Mouse (Mus musculus) heart, embryonic 11.5 days (tissue): ENCODE results near the gene Tinf2. TPM values are rescaled to one million over a fixed set of nuclear protein-coding genes. Genes with fewer than 3 reads are reported as not detected.

Source experiments
- ATAC-seq: fragments of 200-750 bp; cut with Nextera tagmentation; replicated peaks from 2 replicates; pipeline ENCODE4 v1.8.0; 2017; ENCODE audit warnings: moderate library complexity; ENCODE audit not compliant: insufficient number of reproducible peaks, low FRiP score, low TSS enrichment
- H3K27ac ChIP-seq: fragments of 300-500 bp; sonication (generic); 2 replicates; pipeline ENCODE4 v1.5.1; 2014; ENCODE audit warnings: mild to moderate bottlenecking, low read depth, low read length
- H3K27me3 ChIP-seq: fragments of 300-500 bp; sonication (generic); 2 replicates; pipeline ENCODE4 v1.6.1; 2014; ENCODE audit warnings: mild to moderate bottlenecking, low read length, mixed read lengths; ENCODE audit not compliant: control insufficient read depth, insufficient read depth
- H3K36me3 ChIP-seq: fragments of 300-500 bp; sonication (generic); 2 replicates; pipeline ENCODE4 v1.6.1; 2014; ENCODE audit warnings: mild to moderate bottlenecking, low read length, moderate library complexity, mixed read lengths; ENCODE audit not compliant: control insufficient read depth, insufficient read depth
- H3K4me1 ChIP-seq: fragments of 300-500 bp; sonication (generic); 2 replicates; pipeline ENCODE4 v1.6.1; 2014; ENCODE audit warnings: low read length; ENCODE audit not compliant: control insufficient read depth, insufficient read depth
- H3K4me2 ChIP-seq: fragments of 300-500 bp; sonication (generic); 2 replicates; pipeline ENCODE4 v1.6.1; 2014; ENCODE audit warnings: mild to moderate bottlenecking, moderate library complexity
- H3K4me3 ChIP-seq: fragments of 300-500 bp; sonication (generic); 2 replicates; pipeline ENCODE4 v1.5.1; 2014; ENCODE audit warnings: low read depth, low read length
- H3K9ac ChIP-seq: fragments of 300-500 bp; sonication (generic); 2 replicates; pipeline ENCODE4 v1.6.1; 2014; ENCODE audit warnings: mild to moderate bottlenecking, low read depth, low read length, moderate library complexity
- H3K9me3 ChIP-seq: fragments of 300-500 bp; sonication (generic); replicated peaks from 2 replicates; pipeline ENCODE4 v1.6.1; 2016; ENCODE audit warnings: low read length; ENCODE audit not compliant: control insufficient read depth
- WGBS: fragments of 180-500 bp; shearing (Covaris S2); extraction: QIAGEN DNeasy Blood & Tissue Kit; methylation state at CpG from one replicate; pipeline ENCODE4 v1.1.7; 2014; ENCODE audit not compliant: insufficient replicate concordance; 5-methylcytosine and 5-hydroxymethylcytosine counted together
- polyA plus RNA-seq: library from polyadenylated mRNA; unstranded; fragments of >200 nt; fragmentation: Nextera tagmentation; extraction: Ambion mirVana; gene quantifications from 2 replicates; pipeline ENCODE4 v1.2.1, GENCODE M21; 2014

The Tinf2 gene
- 39.6 and 42.3 TPM in 2 replicates for polyA plus RNA-seq

DNA sequence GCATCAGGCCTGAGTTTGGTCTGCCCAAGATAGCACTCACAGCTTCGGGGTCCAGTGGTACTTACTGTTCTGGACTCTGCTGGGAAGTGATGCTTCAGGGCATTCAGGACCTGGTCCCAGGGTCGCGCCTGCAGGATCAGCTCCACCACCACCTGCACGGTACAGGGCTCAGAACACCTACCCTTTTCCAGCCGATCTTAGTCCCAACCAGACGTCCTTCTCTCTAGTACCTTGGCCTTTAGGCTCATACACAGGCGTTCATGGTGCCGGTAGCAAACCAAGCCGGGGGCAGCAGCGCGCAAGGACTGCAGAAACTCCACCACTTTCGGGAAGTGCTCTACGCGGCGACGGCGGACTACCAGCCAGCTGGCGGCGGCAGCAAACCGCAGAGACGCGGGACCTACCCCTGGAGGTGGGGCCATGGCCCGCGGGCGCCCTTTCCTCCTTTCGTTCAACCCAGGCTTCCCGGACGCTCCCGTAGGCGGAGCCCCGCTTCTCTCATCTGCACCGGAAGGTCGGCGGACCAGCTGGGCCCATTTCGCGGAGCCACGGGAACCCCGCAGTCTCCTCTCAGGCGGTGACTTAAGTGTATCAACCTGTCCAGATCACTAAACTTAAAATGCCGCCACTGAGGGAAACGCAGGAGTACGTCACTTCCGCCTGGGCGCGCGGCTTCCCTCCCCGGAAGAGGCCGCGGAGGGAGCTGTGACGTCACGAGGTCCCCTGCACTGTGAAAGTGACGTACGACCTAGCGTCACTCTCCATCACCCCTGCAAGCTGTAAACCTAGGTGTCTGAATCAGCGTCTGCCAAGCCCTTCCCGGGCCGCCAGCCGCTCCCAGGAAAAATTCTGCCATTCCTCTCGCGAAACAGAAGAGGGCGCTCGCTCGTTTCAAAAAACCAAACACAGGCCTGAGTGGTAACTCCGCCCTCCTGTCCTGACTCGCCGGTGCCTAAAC is at the start of gene Tinf2:
Gene Tinf2, minus strand, starts transcription at position 661 of the 958 bp plus-strand sequence.
- Histone ChIP-seq H3K36me3 (peaks cover 30% of the 10 kb centered on the region), H3K27me3 (no peaks in the 10 kb centered on the region), H3K4me2 (peak within 1 kb of the TSS; percentile 78), H3K4me3 (peak within 1 kb of the TSS; percentile 88), H3K9ac (peak within 1 kb of the TSS; percentile 88), H3K9me3 (no peaks in the 10 kb centered on the region), H3K27ac (peak within 1 kb of the TSS; percentile 89), H3K4me1 (0 out of 2 replicates have a peak, but pooled peaks cover 7% of the 10 kb centered on the region)
- WGBS, result under 1% methylated on average over 64 of the region's 66 CpGs
- peak; percentile 94 for ATAC-seq

GRCm38 (mm10) chr14:55730531-55731032 is 49.0 kb upstream of the Tinf2 start:
- H3K4me1 ChIP-seq, result no peaks in the 10 kb centered on the region
- no peaks in the 10 kb centered on the region; the same call in 1 of the 2 replicates for H3K27me3 ChIP-seq
- no peak overlapping the region for H3K4me3 ChIP-seq
- no peak overlapping the region for H3K27ac ChIP-seq
- H3K9me3 ChIP-seq, result no peaks in the 10 kb centered on the region
- no peak for ATAC-seq
- H3K36me3 ChIP-seq, result no peaks in the 10 kb centered on the region
- H3K4me2 ChIP-seq, result no peak overlapping the region
- 72% methylated on average over 7 of the region's 7 CpGs for WGBS
- no peak overlapping the region for H3K9ac ChIP-seq

DNA sequence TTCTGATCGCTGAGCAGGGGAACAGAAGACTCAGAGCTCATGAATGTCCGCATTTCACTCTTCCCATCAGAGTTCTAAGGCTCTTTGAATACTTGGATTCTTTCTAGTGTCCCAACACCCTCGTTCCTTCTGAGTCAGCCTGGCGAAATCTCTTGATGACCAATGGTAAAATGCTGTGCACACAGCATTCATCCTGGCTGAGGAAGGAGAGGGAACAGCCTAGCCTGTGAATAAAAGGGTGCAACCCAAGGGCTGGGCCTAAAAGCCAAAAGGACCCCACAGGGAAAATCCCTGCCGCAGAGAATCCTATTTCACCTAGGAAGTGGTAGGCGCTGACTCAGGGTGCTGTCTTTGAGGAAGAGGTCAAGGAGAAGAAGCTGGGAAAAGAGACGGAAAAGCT is 48.5 kb upstream of the Tinf2 start:
- Histone ChIP-seq H3K36me3 (no peaks in the 10 kb centered on the region), H3K27ac (no peak overlapping the region), H3K4me1 (no peaks in the 10 kb centered on the region), H3K27me3 (no peaks in the 10 kb centered on the region; the same call in 1 of the 2 replicates), H3K9ac (no peak overlapping the region), H3K4me3 (no peak overlapping the region), H3K9me3 (no peaks in the 10 kb centered on the region), H3K4me2 (no peak overlapping the region)
- ATAC-seq, result no peak
- WGBS, result 70% methylated on average over 7 of the region's 7 CpGs

DNA sequence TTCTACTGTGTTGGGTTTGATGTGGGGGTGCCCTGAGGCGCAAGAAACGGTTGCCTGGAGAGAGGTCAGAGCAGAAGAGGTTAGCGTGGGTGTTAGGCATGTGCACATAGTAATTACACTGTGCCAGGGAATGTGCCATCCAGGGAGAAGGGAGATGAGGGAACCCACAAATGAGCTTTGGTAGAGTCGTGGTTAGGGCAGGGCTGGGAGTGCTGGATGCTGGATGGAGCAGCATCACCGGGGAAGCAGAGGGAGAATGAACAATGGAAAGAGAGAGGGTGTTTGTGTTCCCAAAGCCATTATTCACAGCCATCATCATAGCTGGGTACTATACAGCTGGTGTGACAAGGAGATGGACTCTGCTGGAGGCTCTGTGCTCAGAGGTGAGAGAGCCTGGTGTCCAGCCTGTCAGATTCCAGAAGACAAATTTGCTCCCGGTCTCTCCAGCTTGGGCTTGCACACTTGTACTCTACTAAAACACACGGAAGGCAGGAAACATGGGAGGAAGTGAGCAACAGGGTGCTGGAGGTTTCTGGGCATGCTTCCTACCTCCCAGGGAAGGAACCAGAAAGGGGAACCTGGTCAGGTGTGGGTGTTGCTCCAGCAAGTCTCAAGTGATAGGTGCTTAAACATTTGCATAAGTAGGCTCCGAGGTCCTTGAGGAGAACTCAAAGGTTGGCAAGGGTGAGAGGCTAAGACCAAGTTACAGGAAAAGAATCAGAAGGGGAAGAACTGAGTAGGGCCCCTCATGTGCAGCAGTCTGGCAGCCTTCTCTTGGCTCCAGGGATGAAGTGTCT is 46.5 kb upstream of the Tinf2 start:
- no peak for ATAC-seq
- 62% methylated on average over 8 of the region's 8 CpGs for WGBS
- no peak overlapping the region for H3K27ac ChIP-seq
- H3K4me1 ChIP-seq, result no peaks in the 10 kb centered on the region
- no peaks in the 10 kb centered on the region for H3K36me3 ChIP-seq
- H3K9ac ChIP-seq, result no peak overlapping the region
- no peak overlapping the region for H3K4me3 ChIP-seq
- H3K27me3 ChIP-seq, result no peaks in the 10 kb centered on the region; the same call in 1 of the 2 replicates
- no peak overlapping the region for H3K4me2 ChIP-seq
- no peaks in the 10 kb centered on the region for H3K9me3 ChIP-seq

- no peak for ATAC-seq
Measured at GRCm38 (mm10) chr14:55726261-55726660, 44.6 kb upstream of the Tinf2 start.

GRCm38 (mm10) chr14:55724411-55724871 is 42.8 kb upstream of the Tinf2 start:
- Histone ChIP-seq H3K9me3 (no peaks in the 10 kb centered on the region), H3K4me1 (no peaks in the 10 kb centered on the region), H3K27ac (no peak overlapping the region), H3K4me2 (no peak overlapping the region), H3K4me3 (no peak overlapping the region), H3K36me3 (0 out of 2 replicates have a peak, but pooled peaks cover 4% of the 10 kb centered on the region), H3K9ac (no peak overlapping the region), H3K27me3 (no peaks in the 10 kb centered on the region)
- ATAC-seq, result no peak
- WGBS, result 45% methylated on average over 8 of the region's 8 CpGs

More at GRCm38 (mm10) chr14:55726261-55726660, 44.6 kb upstream of the Tinf2 start:
- H3K27ac ChIP-seq, result no peak overlapping the region
- H3K36me3 ChIP-seq, result no peaks in the 10 kb centered on the region
- H3K9ac ChIP-seq, result no peak overlapping the region
- H3K27me3 ChIP-seq, result no peaks in the 10 kb centered on the region; the same call in 1 of the 2 replicates
- H3K9me3 ChIP-seq, result no peaks in the 10 kb centered on the region
- H3K4me3 ChIP-seq, result no peak overlapping the region
- no peaks in the 10 kb centered on the region for H3K4me1 ChIP-seq
- H3K4me2 ChIP-seq, result no peak overlapping the region

DNA sequence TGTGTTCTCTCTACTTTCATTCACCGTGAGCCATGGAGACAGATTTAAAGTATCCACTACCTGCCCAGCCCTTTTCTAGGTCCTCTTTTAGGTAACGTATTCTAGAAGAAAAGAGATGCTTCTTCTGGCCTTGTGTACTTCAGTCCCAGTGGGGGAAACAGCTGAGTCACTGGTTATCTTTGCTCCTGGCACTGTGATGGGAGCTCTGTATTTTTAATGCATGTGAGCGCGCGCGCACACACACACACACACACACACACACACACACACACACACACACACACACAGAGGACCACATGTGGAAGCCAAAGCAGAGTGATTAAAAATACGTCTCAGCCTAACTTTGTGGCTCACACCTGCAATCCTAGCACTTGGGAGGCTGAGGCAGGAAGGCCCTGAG is 41.8 kb upstream of the Tinf2 start:
- 0 out of 2 replicates have a peak, but pooled peaks cover 4% of the 10 kb centered on the region for H3K36me3 ChIP-seq
- no peaks in the 10 kb centered on the region for H3K4me1 ChIP-seq
- H3K9me3 ChIP-seq, result no peaks in the 10 kb centered on the region
- 91% methylated on average over 7 of the region's 7 CpGs for WGBS
- H3K9ac ChIP-seq, result no peak overlapping the region
- H3K27ac ChIP-seq, result no peak overlapping the region
- H3K4me3 ChIP-seq, result no peak overlapping the region
- ATAC-seq, result no peak
- H3K4me2 ChIP-seq, result no peak overlapping the region
- H3K27me3 ChIP-seq, result no peaks in the 10 kb centered on the region

- peak overlapping the region; percentile 77 for H3K4me3 ChIP-seq
- 45% methylated on average over 8 of the region's 8 CpGs for WGBS
- no peaks in the 10 kb centered on the region for H3K4me1 ChIP-seq
- H3K9me3 ChIP-seq, result no peaks in the 10 kb centered on the region
- no peak for ATAC-seq
- peaks cover 7% of the 10 kb centered on the region; the same call in 1 of the 2 replicates for H3K36me3 ChIP-seq
- peak overlapping the region; percentile 81 for H3K9ac ChIP-seq
- peak overlapping the region; percentile 65 for H3K4me2 ChIP-seq
- H3K27ac ChIP-seq, result no peak overlapping the region
- no peaks in the 10 kb centered on the region for H3K27me3 ChIP-seq
Measured at GRCm38 (mm10) chr14:55722438-55722945, 40.9 kb upstream of the Tinf2 start.
